Mouse (Mus musculus) heart, embryonic 16.5 days (tissue): Measurements from ENCODE around the gene Gclm. TPM values are rescaled to one million over a fixed set of nuclear protein-coding genes. Genes with fewer than 3 reads are reported as not detected.
"Not testable (repeated sequence)": the region's sequence is repeated elsewhere in the genome, so short reads cannot be mapped to it uniquely, and the experiment has no call there.

ENCODE experiments used
- ATAC-seq: fragments of 200-750 bp; cut with Nextera tagmentation; replicated peaks from 2 replicates; pipeline ENCODE4 v1.8.0; 2017; ENCODE audit warnings: moderate number of reproducible peaks; ENCODE audit not compliant: insufficient read depth, low FRiP score; ENCODE audit errors: extremely low read depth
- H3K27ac ChIP-seq: fragments of 300-500 bp; sonication (generic); 2 replicates; pipeline ENCODE4 v1.5.1; 2014; ENCODE audit warnings: mild to moderate bottlenecking, low read length, control low read depth, moderate library complexity
- H3K27me3 ChIP-seq: fragments of 300-500 bp; sonication (generic); 2 replicates; pipeline ENCODE4 v1.6.1; 2014; ENCODE audit warnings: low read length, mixed read lengths; ENCODE audit not compliant: control insufficient read depth, insufficient read depth
- H3K36me3 ChIP-seq: fragments of 300-500 bp; sonication (generic); 2 replicates; pipeline ENCODE4 v1.6.1; 2014; ENCODE audit not compliant: control insufficient read depth, insufficient read depth
- H3K4me1 ChIP-seq: fragments of 300-500 bp; sonication (generic); 2 replicates; pipeline ENCODE4 v1.6.1; 2014; ENCODE audit warnings: low read length, mixed read lengths; ENCODE audit not compliant: control insufficient read depth, insufficient read depth
- H3K4me2 ChIP-seq: fragments of 300-500 bp; sonication (generic); 2 replicates; pipeline ENCODE4 v1.6.1; 2014; ENCODE audit warnings: low read depth, mild to moderate bottlenecking, control low read depth, low read length
- H3K4me3 ChIP-seq: fragments of 300-500 bp; sonication (generic); 2 replicates; pipeline ENCODE4 v1.5.1; 2014; ENCODE audit warnings: mild to moderate bottlenecking, control low read depth, low read length
- H3K9ac ChIP-seq: fragments of 300-500 bp; sonication (generic); 2 replicates; pipeline ENCODE4 v1.6.1; 2014; ENCODE audit warnings: low read length, control low read depth
- H3K9me3 ChIP-seq: fragments of 300-500 bp; sonication (generic); replicated peaks from 2 replicates; pipeline ENCODE4 v1.6.1; 2016; ENCODE audit warnings: low read length; ENCODE audit not compliant: control insufficient read depth
- WGBS: fragments of 180-500 bp; shearing (Covaris S2); extraction: QIAGEN DNeasy Blood & Tissue Kit; methylation state at CpG from one replicate; pipeline ENCODE4 v1.1.7; 2014; 5-methylcytosine and 5-hydroxymethylcytosine counted together
- polyA plus RNA-seq: library from polyadenylated mRNA; unstranded; fragments of >200 nt; fragmentation: Nextera tagmentation; extraction: Ambion mirVana; gene quantifications from 2 replicates; pipeline ENCODE4 v1.2.1, GENCODE M21; 2015

The Gclm gene
- polyA plus RNA-seq, 1 experiment from 2014 or later, result 52.5 TPM

DNA sequence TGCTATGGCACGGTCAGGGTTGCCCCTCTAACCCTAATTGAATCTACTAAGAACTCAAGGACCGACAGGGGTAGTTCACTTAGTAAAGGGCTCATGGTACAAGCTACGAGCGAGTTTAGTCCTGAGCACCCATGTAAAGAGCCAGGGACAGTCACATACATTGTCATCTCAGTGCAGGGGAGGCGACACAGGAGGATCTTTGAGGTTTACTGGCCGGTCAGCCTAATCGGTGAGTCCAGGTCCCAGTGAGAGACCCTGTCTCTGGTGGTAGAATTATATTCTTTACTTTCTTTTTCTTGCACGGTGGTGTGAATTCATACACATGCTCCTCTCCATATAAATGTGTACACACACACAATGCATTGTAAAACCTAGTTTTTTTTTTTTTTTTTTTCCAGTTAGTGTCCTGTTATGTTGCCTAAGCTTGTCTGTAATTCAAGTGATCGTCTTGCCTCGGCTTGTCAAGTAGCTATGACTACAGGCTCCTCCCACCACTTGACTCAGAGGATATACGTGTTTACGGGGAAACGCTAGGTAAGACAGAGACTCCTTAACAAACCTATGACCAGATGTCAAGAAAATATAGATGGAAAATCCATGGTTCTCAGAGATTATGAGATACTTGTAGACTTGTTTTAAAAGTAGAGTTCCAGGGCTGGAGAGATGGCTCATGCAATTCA is 33.8 kb upstream of the Gclm start:
- Histone ChIP-seq H3K27me3 (no peaks in the 10 kb centered on the region), H3K9ac (no peak overlapping the region), H3K4me3 (no peak overlapping the region), H3K27ac (no peak overlapping the region), H3K9me3 (no peaks in the 10 kb centered on the region), H3K4me1 (no peaks in the 10 kb centered on the region), H3K36me3 (no peaks in the 10 kb centered on the region), H3K4me2 (no peak overlapping the region)
- ATAC-seq, result no peak
- 70% methylated on average over 13 of the region's 13 CpGs for WGBS

DNA sequence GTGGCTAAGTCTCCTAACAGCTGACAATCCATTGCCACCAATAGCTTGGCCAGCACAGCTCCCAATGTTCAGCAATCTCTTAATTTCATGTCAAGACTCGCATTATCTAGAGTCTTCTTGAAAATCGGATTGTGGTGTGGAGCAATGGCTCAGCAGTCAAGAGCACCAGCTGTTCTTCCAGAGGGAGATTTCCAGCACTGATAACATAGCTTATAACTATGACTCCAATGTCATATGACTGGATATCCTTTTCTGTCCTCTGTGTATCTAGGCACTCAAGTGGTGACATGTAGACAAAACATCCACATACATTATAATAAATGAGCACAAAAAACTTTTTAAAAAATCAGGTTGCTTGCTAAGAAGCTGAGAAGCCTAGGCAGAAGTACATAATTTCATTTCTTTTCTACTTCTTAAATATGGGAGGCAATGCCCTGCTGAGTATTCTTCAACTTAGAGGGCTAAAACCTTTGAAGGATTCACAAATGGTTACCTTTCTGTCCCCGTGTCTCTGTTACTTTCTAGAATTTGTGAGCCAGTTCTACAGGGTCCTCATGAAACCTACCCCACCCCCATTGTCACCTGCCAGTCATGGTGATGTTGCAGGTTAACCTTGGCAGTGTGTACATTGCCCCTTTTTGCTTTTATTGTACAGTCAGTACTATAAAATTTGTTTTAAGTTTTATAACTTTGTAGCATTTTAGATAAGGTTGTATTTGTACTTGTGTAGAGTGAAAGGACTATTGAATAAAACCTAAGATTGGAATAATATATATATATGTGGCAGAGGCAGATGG is 23.9 kb upstream of the Gclm start:
- no peak overlapping the region for H3K4me3 ChIP-seq
- no peaks in the 10 kb centered on the region for H3K27me3 ChIP-seq
- H3K4me1 ChIP-seq, result no peaks in the 10 kb centered on the region
- no peak overlapping the region for H3K27ac ChIP-seq
- H3K9me3 ChIP-seq, result no peaks in the 10 kb centered on the region
- 64% methylated on average over 3 of the region's 3 CpGs for WGBS
- H3K9ac ChIP-seq, result no peak overlapping the region
- H3K4me2 ChIP-seq, result no peak overlapping the region
- H3K36me3 ChIP-seq, result no peaks in the 10 kb centered on the region
- no peak for ATAC-seq

DNA sequence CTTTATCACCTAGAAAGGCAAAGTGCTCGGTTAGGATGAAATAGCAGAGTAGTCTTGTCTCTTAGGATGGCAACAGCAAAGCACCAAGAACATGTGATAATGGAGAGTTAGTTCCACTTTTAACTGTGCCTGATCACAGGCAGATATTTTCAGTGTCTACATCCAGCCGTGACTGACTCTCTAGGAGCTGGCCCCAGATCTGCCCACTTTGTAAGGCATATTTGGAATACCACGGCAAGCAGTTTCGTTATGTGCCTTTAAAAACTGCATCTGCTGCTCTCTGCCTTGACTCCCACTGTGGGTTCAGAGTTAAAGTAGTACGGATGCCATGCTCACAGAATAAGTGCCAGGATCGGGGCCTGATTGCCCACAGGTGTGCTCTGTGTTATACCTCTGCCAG is 18.4 kb upstream of the Gclm start:
- not testable (repeated sequence) for H3K4me1 ChIP-seq, ATAC-seq, H3K9ac ChIP-seq, H3K27me3 ChIP-seq, H3K9me3 ChIP-seq, H3K36me3 ChIP-seq, H3K27ac ChIP-seq
- H3K4me2 ChIP-seq, result peak overlapping the region; percentile 55
- peak overlapping the region; percentile 12 for H3K4me3 ChIP-seq
- 36% methylated on average over 6 of the region's 6 CpGs for WGBS

DNA sequence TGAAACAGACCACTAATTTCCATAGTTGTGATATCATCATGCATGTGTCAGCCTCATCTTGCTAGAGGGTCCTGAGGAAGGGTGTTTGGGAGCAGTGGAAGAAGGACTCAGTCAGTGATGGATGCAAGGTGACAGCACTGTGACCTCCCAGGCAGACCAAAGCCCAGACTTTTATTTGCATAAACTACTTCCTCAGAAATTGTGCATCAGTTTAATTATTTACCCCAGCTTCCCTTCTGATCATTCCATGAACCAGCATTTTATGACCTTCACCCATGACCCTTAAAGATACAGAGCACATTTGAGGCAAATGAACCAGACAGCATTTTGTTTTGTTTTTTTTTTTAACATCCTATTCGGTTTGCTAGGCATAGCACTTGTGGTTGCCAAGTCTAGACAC is 9.6 kb upstream of the Gclm start:
- H3K4me2 ChIP-seq, result no peak overlapping the region
- no peak for ATAC-seq

DNA sequence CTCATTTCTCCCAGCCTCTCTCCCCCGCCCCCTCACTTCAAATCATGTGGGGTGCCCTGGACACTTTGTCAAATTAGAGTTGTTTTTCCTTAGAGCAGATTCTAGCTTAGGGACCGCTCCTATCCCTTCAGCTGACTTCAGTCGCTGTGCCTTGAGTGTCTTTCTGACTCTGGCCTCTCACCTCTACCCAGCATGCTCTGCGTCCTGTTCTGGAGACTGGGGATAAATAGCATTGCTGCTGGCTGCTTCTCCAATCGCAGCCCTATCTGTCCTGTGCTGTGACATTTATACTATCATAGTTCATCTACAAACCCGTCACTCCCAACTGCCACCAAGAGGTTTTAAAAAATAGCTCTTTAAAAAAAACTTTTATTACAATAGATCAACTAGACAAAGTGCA is 2.5 kb upstream of the Gclm start:
- H3K27me3 ChIP-seq, result no peaks in the 10 kb centered on the region
- ATAC-seq, result no peak
- no peak overlapping the region for H3K4me2 ChIP-seq
- H3K36me3 ChIP-seq, result no peaks in the 10 kb centered on the region
- H3K9ac ChIP-seq, result no peak overlapping the region
- no peak overlapping the region for H3K27ac ChIP-seq
- peaks cover 15% of the 10 kb centered on the region for H3K4me1 ChIP-seq
- H3K9me3 ChIP-seq, result no peaks in the 10 kb centered on the region
- 46% methylated on average over 6 of the region's 6 CpGs for WGBS
- no peak overlapping the region for H3K4me3 ChIP-seq

More for the DNA sequence above, 9.6 kb upstream of the Gclm start:
- Histone ChIP-seq H3K4me3 (no peak overlapping the region), H3K4me1 (no peaks in the 10 kb centered on the region), H3K36me3 (no peaks in the 10 kb centered on the region), H3K27ac (no peak overlapping the region), H3K27me3 (no peaks in the 10 kb centered on the region), H3K9ac (no peak overlapping the region), H3K9me3 (no peaks in the 10 kb centered on the region)
- 40% methylated on average over 1 of the region's 1 CpGs for WGBS

DNA sequence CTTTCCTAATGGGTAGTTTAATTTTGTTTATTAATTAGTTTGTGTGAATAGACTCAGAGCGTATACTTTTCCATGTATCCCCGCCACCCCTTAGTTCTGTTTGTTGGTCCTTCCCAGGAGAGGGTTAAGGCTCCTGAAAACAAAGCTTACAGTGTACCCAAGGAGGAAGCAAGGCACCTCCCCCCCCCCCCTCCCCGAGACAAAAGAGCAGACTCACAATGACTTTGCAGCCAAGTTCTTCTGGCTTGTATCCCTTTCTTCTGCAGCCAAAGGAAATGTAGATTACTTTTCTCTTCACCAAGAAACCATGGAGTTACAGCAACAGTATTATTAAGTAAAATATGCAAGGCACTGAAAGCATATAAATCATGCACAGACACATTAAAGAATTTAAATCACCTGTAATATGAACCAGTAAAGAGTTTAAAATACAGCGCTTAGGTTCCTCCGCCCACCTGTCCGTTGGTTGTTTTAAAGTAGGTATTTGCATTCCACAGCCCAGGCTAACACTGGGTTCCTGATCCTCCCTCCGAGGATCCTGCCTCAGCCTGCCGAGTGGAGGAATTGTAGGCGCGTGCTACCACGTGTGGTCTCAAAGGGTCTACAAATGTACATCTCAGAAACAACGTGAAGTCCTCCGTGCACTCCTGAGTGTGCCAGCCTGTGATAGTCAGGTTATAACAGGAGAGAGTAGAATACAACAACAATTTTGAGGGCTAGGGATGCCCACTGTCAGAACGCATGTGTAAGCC is 1.8 kb upstream of the Gclm start:
- no peak overlapping the region for H3K9ac ChIP-seq
- no peak for ATAC-seq
- no peaks in the 10 kb centered on the region for H3K9me3 ChIP-seq
- H3K4me3 ChIP-seq, result no peak overlapping the region
- H3K4me1 ChIP-seq, result peaks cover 15% of the 10 kb centered on the region
- no peak overlapping the region for H3K4me2 ChIP-seq
- H3K36me3 ChIP-seq, result no peaks in the 10 kb centered on the region
- no peaks in the 10 kb centered on the region for H3K27me3 ChIP-seq
- 54% methylated on average over 14 of the region's 14 CpGs for WGBS
- H3K27ac ChIP-seq, result no peak overlapping the region

DNA sequence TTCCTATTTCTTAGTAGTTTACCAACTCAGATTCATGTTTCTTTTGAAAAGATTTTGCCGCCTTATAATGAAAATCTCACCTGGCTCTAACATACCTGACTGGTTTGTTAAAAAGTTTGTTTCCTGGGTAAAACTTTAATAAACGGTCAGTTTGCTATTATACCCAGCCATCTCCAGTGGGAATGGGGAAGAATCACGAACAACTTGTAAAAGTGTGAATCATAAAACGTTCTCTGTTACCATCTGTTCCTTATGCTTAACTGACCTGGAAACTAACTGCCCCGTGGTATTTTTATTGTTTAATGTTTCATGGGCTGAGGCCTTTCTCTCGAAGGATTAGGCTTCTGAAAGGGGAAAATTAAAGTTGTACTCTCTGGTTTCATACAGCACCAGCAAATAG is 598 bp upstream of the Gclm start:
- Histone ChIP-seq H3K27ac (peak overlapping the region; percentile 11; the same call in 1 of the 2 replicates), H3K36me3 (no peaks in the 10 kb centered on the region)
- WGBS, result 56% methylated on average over 6 of the region's 6 CpGs

DNA sequence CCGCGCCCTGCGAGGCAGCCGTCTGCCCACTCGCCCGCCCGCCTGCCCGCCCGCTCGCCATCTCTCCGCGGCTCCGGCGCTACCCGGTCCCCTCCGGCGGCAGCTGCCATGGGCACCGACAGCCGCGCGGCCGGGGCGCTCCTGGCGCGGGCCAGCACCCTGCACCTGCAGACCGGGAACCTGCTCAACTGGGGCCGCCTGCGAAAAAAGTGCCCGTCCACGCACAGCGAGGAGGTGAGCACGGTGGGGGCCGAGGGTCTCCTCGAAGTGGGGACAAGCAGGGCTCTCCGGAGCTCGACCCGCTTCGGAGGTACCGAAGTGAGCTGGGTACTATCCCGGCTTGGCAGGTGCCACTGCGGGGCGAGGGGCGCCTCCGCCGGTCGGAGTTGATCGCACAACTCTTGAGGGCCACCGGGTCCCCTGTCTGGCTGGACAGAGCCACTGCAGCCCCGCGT is 548 bp downstream of the Gclm start:
- H3K9ac ChIP-seq, result peak overlapping the region; percentile 94
- H3K36me3 ChIP-seq, result no peaks in the 10 kb centered on the region
- peak overlapping the region; percentile 66 for H3K4me2 ChIP-seq
- H3K4me1 ChIP-seq, result peaks cover 15% of the 10 kb centered on the region
- H3K27ac ChIP-seq, result peak overlapping the region; percentile 94
- no peaks in the 10 kb centered on the region for H3K27me3 ChIP-seq
- H3K9me3 ChIP-seq, result no peaks in the 10 kb centered on the region
- WGBS, result under 1% methylated on average over 46 of the region's 50 CpGs
- ATAC-seq, result peak; percentile 43
- H3K4me3 ChIP-seq, result peak overlapping the region; percentile 95

More for the DNA sequence above, 598 bp upstream of the Gclm start:
- Histone ChIP-seq H3K4me1 (peaks cover 15% of the 10 kb centered on the region), H3K4me2 (peak overlapping the region; percentile 60), H3K9ac (peak overlapping the region; percentile 54; the same call in 1 of the 2 replicates), H3K27me3 (no peaks in the 10 kb centered on the region), H3K4me3 (peak overlapping the region; percentile 95), H3K9me3 (no peaks in the 10 kb centered on the region)
- ATAC-seq, result no peak
